Mouse (Mus musculus) liver, adult 2 months (tissue): Measurements from ENCODE around the gene Syne3.

Experiments
- CTCF ChIP-seq: fragments of 200-500 bp; IDR thresholded peaks from 2 replicates; pipeline ENCODE4 v1.5.1; 2011; ENCODE audit warnings: low read depth, low read length, control low read depth
- POLR2A ChIP-seq: fragments of 200-500 bp; IDR thresholded peaks from 2 replicates; pipeline ENCODE4 v1.6.1; 2011; ENCODE audit warnings: low read length, control low read depth; ENCODE audit not compliant: insufficient read depth; ENCODE audit errors: extremely low read depth

DNA sequence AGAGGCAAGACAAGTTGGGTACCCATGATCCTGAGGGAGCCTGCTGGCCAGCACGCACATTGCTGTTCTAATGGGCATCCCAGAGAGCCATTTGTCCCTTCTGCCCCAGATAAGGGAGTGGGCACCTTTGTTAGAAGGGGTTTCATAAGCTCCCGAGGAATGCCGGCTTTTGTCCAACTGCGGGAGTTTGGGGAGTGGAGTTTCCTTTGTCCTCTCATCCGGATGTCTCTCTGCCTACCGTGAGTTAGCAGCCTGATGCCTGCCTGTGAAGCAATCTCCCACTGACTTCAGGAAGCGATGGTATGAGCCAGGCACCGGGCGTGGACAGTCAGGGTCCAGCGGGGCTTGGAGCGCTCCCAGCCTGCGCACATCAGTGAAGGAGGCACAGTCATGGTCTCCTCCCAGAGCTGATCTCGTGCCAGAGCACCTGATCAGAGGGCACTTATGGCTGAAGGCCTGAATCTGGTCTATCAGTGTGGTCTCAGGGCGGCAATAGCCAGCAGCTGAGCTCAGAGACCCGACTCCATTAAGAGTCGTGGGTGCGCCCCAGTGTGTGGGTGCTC is 38.8 kb upstream of the Syne3 start:
- no peak for TF ChIP-seq POLR2A
- TF ChIP-seq CTCF: no peak
